Mouse (Mus musculus): ENCODE measurements around the gene Col18a1.

- TF ChIP-seq EP300 (IDR thresholded peaks at IDR 0.05; ENCODE audit: low read depth), result no peak
- TF ChIP-seq CTCF (IDR thresholded peaks at IDR 0.05; ENCODE audit: low read depth), result peak; percentile 97
These were observed 83.9 kb downstream of the Col18a1 start for GRCm38 (mm10) chr10:77082453-77082852.

Data from liver, postnatal 0 days (tissue).